8 mouse cellular contexts compared by ENCODE assay signal in the genomic region with DNA sequence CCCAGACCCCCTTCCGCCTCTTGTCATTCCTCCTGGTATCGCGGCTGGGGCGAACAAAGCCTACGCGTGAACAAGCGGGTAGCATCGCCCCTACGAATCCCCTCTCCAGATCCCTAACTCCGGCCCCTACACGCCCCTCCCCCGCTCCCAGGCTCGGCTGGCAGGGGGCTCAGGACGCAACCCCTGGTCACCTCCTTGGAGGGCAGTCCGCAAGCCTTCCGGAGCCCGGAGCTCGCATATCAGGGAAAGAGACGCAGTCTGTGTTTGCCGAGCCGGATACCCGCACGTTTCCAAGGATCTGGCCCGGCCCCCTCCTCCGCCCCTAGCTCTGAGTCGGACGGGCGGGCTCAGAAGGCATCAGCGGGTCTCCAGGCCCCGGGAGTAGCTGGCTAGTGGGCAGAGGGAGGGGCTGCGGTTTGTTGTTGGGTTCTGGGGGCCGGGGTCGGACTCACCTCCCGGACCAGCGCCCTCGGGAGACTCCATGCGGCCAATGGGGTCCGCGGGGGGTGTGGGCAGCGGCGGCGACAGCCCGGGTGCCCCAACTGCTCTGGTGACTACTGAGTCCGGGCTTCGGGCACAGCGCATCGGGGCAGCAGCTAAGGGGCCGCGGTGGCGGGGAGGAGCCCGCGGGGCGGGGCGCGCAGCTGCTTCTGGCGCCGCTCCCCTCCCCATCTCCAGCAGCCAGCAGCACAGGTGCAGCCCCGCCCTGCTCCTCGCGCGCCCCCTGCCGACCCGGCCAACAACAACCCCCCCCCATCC. TPM values are rescaled to one million over a fixed set of nuclear protein-coding genes. Genes with fewer than 3 reads are reported as not detected.
DNase-seq lines count a peak whose midpoint lies in the region; ATAC-seq and TF ChIP-seq lines count a peak whose summit lies in the region.

A gene (minus strand): TSS at position 683 of the 759 bp plus-strand sequence.

- H3K4me1 ChIP-seq in heart, embryonic 14.5 days (ENCODE audit: control insufficient read depth in 2 of 2, insufficient read depth in 2 of 2, low read length in 2 of 2): peaks cover 17 to 23% of the 10 kb centered on the region in 2 experiments
- H3K4me1 ChIP-seq in lung, adult 2 months (ENCODE audit: control insufficient read depth, insufficient read depth, low read length): peaks cover 8% of the 10 kb centered on the region; the same call in 1 of the 2 replicates

- no peak for TF ChIP-seq POLR2A in lung, adult 2 months (IDR thresholded peaks at IDR 0.05; ENCODE audit: borderline replicate concordance, extremely low read depth, low read depth, low read length)

- H3K4me2 ChIP-seq in heart, embryonic 14.5 days (ENCODE audit: low read length): peak within 1 kb of the TSS; percentile 99

- TF ChIP-seq CTCF in lung, adult 2 months (IDR thresholded peaks at IDR 0.05; ENCODE audit: insufficient read depth, low read length): no peak

- no peak for ATAC-seq in heart, embryonic 14.5 days (ENCODE audit: insufficient number of reproducible peaks, insufficient read depth, low FRiP score, low read depth)
- ATAC-seq in megakaryocyte-erythroid progenitor cell, adult 5-6 weeks (replicated peaks; ENCODE audit: low FRiP score, low TSS enrichment, poor library complexity, severe bottlenecking): no peak

- H3K4me3 ChIP-seq in heart, embryonic 14.5 days (ENCODE audit: control insufficient read depth in 1 of 2, insufficient read depth in 1 of 2, low read depth in 1 of 2, low read length in 2 of 2): peak within 1 kb of the TSS; percentile 59 to 66
- peak within 1 kb of the TSS; percentile 40 for H3K4me3 ChIP-seq in lung, adult 2 months (replicated peaks; ENCODE audit: extremely low read depth, low read depth, low read length)

- H3K27ac ChIP-seq in heart, embryonic 14.5 days (replicated peaks in 1 of 2; ENCODE audit: control insufficient read depth in 1 of 2, insufficient read depth in 1 of 2, low read depth in 2 of 2, low read length in 2 of 2): no peak within 1 kb of the TSS

- H3K36me3 ChIP-seq in heart, embryonic 14.5 days (ENCODE audit: control insufficient read depth, insufficient read depth, low read length): no peaks in the 10 kb centered on the region

- peak; percentile 73 for DNase-seq in A20 (ENCODE audit: low read depth, low spot score)
- DNase-seq in Muller cell, postnatal 12 days (ENCODE audit: inconsistent ontology term): peak; percentile 60
- peak; percentile 85 for DNase-seq in embryo, embryonic 11 days
- no peak for DNase-seq in layer of hippocampus, adult 8-10 months (ENCODE audit: low spot score in 2 of 2)
- peak; percentile 17 for DNase-seq in lung, adult 2 months
- DNase-seq in right cerebral cortex, adult 18-20 months: peak; percentile 74

- WGBS in heart, embryonic 14.5 days: under 1% methylated on average over 54 of the region's 63 CpGs
- WGBS in lung, adult 2 months: under 1% methylated on average over 59 of the region's 63 CpGs

- H3K27me3 ChIP-seq in heart, embryonic 14.5 days (ENCODE audit: control insufficient read depth, insufficient read depth, low read length): peaks cover 38% of the 10 kb centered on the region

- H3K9me3 ChIP-seq in heart, embryonic 14.5 days (ENCODE audit: control insufficient read depth, low read length): no peaks in the 10 kb centered on the region

- H3K9ac ChIP-seq in heart, embryonic 14.5 days (ENCODE audit: low read length): peak within 1 kb of the TSS; percentile 69

RNA-seq across cellular contexts. Expression of the gene that starts here (rescaled TPM):
- polyA plus RNA-seq in heart, embryonic 14.5 days (2014; fragmentation: Nextera tagmentation; extraction: Ambion mirVana): 1.0 and 1.1 TPM in 2 replicates
- 10 to 100 TPM in 3 of 4 experiments, 1 to 10 TPM in 1; 8.4 to 14.1 (median 11.5) TPM for total RNA-seq in layer of hippocampus, adult 8-10 months (2022)
- polyA plus RNA-seq in lung, adult 2 months (2012; rRNA removed): 1.8 and 2.6 TPM in 2 replicates
- not detected in 2 replicates for total RNA-seq in megakaryocyte-erythroid progenitor cell, adult 5-6 weeks (2014; fragmentation: Nextera tagmentation)
- total RNA-seq in megakaryocyte-erythroid progenitor cell, adult 5-6 weeks (2017): not detected in 2 replicates

Comparison
In these comparisons a context has a peak if more than half of its experiments do, and no peak if none do; other contexts are left out.
1. RNA of the gene that starts here (total RNA-seq): 8.4 to 14.1 TPM in layer of hippocampus, adult 8-10 months; not detected in megakaryocyte-erythroid progenitor cell, adult 5-6 weeks; every median in the first group is over 4 times any median in the second.
2. DNase-seq: peak in A20 (single experiment), Muller cell, postnatal 12 days (single experiment), embryo, embryonic 11 days (single experiment), lung, adult 2 months (single experiment) and right cerebral cortex, adult 18-20 months (single experiment); none in layer of hippocampus, adult 8-10 months (0 of 2).